ENCODE assay signal across 8 mouse cellular contexts in genomic region chr2:103797491-103798009, GRCm38 (mm10). TPM values are rescaled to one million over a fixed set of nuclear protein-coding genes. Genes with fewer than 3 reads are reported as not detected.
DNase-seq lines count a peak whose midpoint lies in the region; ATAC-seq and TF ChIP-seq lines count a peak whose summit lies in the region.

TSS of gene Caprin1 (minus strand) at chr2:103797649.

- H3K4me1 ChIP-seq in hindbrain, embryonic 10.5 days (replicated peaks): peaks cover 31% of the 10 kb centered on the region
- H3K4me1 ChIP-seq in lung, postnatal 0 days (ENCODE audit: insufficient read depth, low read depth, low read length): no peaks in the 10 kb centered on the region

- ATAC-seq in frontal cortex, adult (ENCODE audit: low TSS enrichment): peak; percentile 93
- ATAC-seq in lung, postnatal 0 days: peak; percentile 95

- peak; percentile 12; the same call in 1 of the 2 replicates for TF ChIP-seq CTCF in lung, postnatal 0 days (IDR thresholded peaks at IDR 0.05)

- peak within 1 kb of the TSS; percentile 85 for H3K4me2 ChIP-seq in lung, postnatal 0 days (replicated peaks; ENCODE audit: low read depth, low read length)

- peak; percentile 91 for DNase-seq in MN1 (ENCODE audit: low spot score)
- peak; percentile 97 for DNase-seq in cerebellum, adult 9-10 months
- peak; percentile 95 for DNase-seq in hindbrain, embryonic 10.5 days (ENCODE audit: low spot score)
- peak; percentile 95 for DNase-seq in layer of hippocampus, adult 9-11 months
- DNase-seq in lung, postnatal 0 days (ENCODE audit: low spot score): peak; percentile 98
- DNase-seq in ovary, postnatal 14 days (ENCODE audit: low spot score): peak; percentile 88
- peak; percentile 93 for DNase-seq in thymus, postnatal 14 days

- WGBS in hindbrain, embryonic 10.5 days: 0% methylated on average over 33 of the region's 33 CpGs
- WGBS in lung, postnatal 0 days: under 1% methylated on average over 31 of the region's 33 CpGs

- H3K36me3 ChIP-seq in hindbrain, embryonic 10.5 days: peaks cover 31% of the 10 kb centered on the region
- no peaks in the 10 kb centered on the region for H3K36me3 ChIP-seq in lung, postnatal 0 days (ENCODE audit: insufficient read depth, low read length)

- no peaks in the 10 kb centered on the region for H3K9me3 ChIP-seq in hindbrain, embryonic 10.5 days
- no peaks in the 10 kb centered on the region for H3K9me3 ChIP-seq in lung, postnatal 0 days (ENCODE audit: low read length)

- no peaks in the 10 kb centered on the region for H3K27me3 ChIP-seq in hindbrain, embryonic 10.5 days (ENCODE audit: insufficient read depth, poor library complexity, severe bottlenecking)
- H3K27me3 ChIP-seq in lung, postnatal 0 days (replicated peaks; ENCODE audit: insufficient read depth, low read length): no peaks in the 10 kb centered on the region

- peak within 1 kb of the TSS; percentile 96 for H3K9ac ChIP-seq in lung, postnatal 0 days (replicated peaks; ENCODE audit: low read depth)

- TF ChIP-seq EP300 in lung, postnatal 0 days (IDR thresholded peaks at IDR 0.05): peak; percentile 78

- H3K27ac ChIP-seq in hindbrain, embryonic 10.5 days: peak within 1 kb of the TSS; percentile 100
- H3K27ac ChIP-seq in lung, postnatal 0 days (ENCODE audit: low read length): peak within 1 kb of the TSS; percentile 99

- H3K4me3 ChIP-seq in hindbrain, embryonic 10.5 days: peak within 1 kb of the TSS; percentile 98
- peak within 1 kb of the TSS; percentile 100 for H3K4me3 ChIP-seq in lung, postnatal 0 days (ENCODE audit: low read depth, low read length)

RNA-seq across cellular contexts. Expression of gene Caprin1, which starts in this region (rescaled TPM):
- 477 and 499 TPM in 2 replicates for polyA plus RNA-seq in hindbrain, embryonic 10.5 days (2016; fragmentation: Nextera tagmentation; extraction: Ambion mirVana)
- polyA plus RNA-seq in lung, postnatal 0 days (2015; fragmentation: Nextera tagmentation; extraction: Ambion mirVana): 87.8 and 105 TPM in 2 replicates

Comparison
In these comparisons a context has a peak if more than half of its experiments do, and no peak if none do; other contexts are left out.
1. Peak in every context shown above with its lines: DNase-seq, ATAC-seq, H3K4me3 ChIP-seq and H3K27ac ChIP-seq.